Mouse (Mus musculus): Measurements from ENCODE around the gene Nub1. TPM values are rescaled to one million over a fixed set of nuclear protein-coding genes. Genes with fewer than 3 reads are reported as not detected.

Nub1 gene
- total RNA-seq, 2 experiments from 2014 or later, result 30.0 to 33.6 TPM

DNA sequence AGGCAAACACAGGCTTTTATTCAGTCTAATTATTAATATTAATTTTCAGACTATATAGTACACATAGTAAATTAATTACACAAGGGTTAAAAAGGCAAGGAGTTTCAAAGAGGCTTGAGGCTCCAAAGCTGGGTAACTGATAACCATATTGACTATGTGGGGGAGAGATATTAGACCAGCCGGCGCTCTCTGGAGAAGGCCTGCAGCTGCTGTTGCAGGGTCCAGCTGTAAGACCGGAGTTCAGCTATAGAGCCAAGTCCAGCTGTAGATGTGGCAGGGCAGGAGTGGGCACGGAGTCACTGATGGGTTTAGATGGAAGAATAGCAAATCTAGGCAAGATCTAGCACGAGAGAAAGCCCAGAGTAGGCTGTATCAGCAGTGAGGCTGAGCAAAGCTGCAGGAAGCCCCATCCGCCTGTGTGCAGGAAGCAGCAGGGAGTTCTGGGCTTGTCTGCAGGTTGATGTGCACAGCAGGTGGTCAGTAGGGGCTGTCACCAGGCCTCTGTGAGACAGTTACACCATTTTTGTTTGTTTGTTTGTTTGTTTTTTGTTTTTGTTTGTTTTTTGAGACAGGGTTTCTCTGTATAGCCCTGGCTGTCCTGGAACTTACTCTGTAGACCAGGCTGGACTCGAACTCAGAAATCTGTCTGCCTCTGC, 48.6 kb downstream of the Nub1 start:
- DNase-seq (ENCODE audit: low spot score), result no peak
- intact Hi-C loops (cut with DNase I), result no loop called here

DNA sequence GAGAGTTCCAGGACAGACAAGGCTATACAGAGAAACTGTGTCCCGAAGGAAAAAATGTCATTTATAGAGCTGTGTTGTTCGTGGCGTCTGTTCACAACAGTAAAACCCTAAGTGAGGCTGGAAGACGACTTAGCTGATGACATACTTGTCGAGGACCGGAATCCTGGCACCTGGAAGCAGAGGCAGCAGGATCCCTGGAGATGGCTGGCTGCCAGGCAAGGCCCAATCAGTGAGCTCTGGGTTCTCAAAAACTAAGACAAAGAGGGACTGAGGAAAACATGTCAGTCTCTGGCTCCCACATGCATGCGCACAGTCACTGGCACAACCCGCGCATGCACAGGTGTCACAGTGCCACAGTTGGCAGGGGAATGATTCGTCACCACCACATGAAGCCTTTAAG, 52.3 kb downstream of the Nub1 start:
- intact Hi-C loops (cut with DNase I), result no loop called here
- no peak for DNase-seq (ENCODE audit: low spot score)

DNA sequence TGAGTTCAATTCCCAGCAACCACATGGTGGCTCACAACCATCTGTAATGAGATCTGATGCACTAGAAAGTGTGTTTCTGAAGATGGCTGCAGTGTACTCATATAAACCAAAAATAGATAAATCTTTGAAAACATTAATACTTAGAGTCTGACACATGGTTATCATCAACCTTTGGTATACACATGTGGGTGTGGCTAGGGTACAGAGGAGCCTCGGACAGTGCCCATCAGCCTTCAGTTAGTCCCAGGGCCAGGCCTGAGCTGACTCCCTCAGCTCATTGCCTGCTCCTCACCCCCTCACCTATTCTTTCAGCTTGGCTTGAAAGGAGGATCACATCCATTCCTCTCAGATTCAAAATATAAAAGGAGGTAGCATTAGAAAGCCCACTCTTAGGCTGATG, 53.2 kb downstream of the Nub1 start:
- intact Hi-C loops (cut with DNase I), result no loop called here
- DNase-seq (ENCODE audit: low spot score), result no peak

DNA sequence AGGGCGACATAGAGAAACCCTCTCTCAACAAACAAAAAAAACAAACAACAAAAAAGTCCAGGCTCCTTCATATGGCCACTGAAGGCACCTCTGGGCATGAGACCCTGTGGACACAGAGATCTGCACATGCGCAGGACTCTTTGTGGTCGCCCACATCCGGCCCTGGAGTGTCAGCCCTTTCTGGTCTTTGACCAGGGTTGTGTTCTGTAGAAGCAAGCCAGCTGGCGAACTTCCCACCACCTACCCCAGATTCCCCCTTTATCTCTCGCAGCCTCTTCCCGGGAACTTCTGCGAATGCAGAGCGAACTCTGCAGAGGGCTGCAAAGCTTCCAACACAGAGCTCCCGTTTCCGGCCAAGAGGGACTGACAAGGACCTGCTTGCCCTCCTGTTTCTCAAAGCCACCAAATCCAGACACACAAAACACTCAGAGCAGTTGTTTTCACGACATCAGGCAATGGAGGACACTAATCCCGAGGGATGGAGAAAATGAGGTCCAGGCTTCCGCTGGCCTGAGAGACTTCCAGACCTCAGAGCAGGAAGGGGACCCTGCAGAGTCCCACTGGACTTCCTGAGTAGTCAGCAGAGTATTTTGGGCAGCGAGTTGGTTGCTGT, 53.9 kb downstream of the Nub1 start:
- DNase-seq (ENCODE audit: low spot score), result peak; percentile 71
- intact Hi-C loops (cut with DNase I), result no loop called here

DNA sequence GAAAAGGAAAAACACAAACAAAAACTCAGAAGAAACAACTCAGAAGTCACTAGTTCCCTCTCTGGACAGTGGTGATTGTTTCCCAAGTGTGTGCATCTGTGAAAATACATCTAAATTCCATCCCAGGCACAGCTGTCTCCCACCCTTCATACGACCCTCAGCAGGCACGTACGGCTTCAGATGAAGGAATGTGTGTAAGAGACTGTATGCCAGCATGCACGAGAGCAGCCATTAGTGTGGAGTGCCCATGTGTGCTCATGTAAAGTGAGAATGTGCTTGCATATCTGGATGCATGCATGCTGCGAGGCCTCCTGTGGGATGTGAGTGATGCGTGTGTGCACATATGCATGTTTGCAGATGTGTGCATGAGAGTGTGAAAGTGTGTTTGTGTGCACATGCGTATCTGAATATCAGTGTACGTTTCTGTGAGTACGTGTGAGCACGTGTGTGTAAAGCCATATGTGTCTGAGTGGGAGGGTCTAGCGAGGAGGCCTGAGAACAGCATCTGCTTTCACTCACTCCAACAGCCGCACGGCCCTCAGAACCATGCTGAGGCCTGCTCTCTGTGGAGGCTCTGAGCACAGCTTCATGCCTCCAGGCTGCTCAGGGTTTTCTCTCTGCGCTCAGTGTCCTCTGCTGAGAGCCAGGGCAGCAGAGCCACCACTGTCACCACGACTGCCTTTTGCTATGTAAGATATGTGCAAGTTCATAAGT, 56.0 kb downstream of the Nub1 start:
- DNase-seq (ENCODE audit: low spot score), result no peak
- intact Hi-C loops (cut with DNase I), result no loop called here

DNA sequence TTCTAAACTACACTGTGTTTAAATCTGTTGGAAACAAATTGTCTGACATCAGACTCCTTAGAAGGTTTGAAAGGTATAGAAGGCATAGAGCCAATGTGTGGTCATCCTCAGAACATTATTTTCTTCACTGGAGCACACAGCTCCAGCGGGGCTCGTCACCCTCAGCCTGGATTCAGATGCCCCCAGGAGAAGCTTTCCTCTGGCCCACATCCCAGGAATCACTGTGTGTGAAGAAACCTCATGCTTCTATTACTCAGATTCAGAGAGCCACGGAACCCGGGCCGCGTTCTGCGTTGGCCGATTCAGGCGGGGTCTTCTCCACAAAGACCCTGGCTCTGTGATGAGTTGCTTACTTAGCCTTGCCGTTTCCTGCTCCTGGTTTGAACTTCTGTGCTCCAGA, 58.6 kb downstream of the Nub1 start:
- intact Hi-C loops (cut with DNase I), result no loop called here
- no peak for DNase-seq (ENCODE audit: low spot score)

DNA sequence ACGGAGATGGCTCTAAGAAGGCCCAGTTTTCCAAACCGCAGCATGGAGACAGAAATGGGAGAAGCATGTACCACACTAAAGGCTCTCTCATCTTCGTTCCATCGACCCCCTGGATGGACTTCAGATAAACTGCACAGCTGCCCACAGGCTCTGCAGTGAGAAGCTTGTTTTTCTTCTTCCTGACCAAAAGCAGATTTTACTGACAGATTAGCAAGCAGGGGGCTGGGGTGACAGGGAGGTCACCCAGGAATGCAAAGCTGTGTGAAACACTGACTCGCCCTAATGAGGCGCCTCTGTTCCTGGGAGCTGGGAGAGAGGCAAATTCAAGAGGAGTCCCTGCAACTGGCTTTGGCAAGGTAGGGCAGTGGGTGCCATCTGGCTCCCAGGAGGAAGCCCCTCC, 62.2 kb downstream of the Nub1 start:
- intact Hi-C loops (cut with DNase I), result no loop called here
- no peak for DNase-seq (ENCODE audit: low spot score)

DNA sequence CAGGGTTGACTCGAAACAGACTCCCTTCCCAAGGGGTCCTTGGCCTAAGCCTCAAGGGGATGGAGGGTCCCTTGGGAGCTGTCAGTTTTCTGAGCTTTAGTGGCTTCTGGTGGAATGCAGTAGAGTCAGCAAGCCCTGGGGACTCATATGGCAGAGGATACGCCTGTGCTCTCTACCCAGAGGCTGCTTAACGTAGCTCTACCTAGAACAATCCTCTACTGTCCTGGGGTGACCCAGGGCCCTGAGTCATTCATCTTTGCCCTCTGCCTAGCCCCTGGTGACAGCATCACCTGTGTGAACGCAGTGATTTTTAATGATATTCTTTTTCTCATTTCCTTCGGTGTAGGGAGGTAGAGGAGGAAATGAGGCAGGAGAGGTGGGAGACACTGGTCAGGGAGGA, 64.4 kb downstream of the Nub1 start:
- DNase-seq (ENCODE audit: low spot score), result no peak
- intact Hi-C loops (cut with DNase I), result loop anchor here (2.0 kb wide), 3 partner anchors 31 to 75 kb away; partner anchors contain the start of gene Nub1

DNA sequence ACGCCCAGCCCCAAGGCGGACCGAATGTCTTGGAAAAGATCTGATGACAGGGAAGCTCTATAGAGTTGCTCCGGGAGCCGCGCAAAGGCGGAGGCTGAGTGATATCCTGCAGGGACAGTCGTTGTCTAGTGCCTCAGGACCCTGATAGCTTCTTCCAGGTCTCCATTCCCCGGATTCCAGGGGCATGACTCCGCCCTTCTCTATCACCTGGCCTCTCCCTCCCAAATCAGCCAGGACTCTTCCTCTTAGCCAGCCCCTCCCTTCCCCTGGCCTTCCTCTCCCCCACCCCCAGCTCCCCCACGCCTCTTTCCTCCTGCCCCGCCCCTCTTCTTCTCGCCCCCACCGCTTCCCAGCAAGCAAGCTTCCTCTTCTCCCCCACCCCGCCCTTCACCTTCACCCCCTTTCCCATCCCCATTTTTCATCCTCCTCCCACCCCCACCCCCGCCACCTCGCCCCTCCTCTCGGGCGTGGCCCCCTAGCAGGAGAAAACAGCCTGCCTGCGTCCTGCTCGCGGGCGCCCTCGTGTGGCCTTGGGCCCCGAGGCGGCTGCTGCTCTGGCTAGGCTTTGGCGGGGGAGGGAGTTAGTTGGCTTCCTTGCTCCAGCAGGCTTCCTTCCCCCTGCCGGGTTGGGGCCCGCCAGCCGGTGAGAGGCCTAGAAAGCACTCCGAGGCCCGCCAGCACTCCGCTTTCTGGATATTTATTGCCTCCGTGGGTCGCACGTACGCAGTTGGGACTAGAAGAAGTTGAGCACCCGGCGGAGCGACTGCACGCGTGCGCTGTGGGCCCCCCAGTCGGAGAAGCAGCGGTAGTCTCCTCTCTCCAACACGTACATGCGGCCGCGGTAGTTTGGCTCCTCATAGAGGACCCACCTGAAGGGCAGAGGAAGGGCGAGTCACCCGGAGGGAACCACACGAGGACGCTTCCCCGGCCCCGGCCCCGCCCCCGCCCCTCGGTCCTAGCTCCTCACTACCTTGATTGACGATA, 65.3 kb downstream of the Nub1 start:
- intact Hi-C loops (cut with DNase I), result loop anchor here (2.0 kb wide), 3 partner anchors 30 to 76 kb away; partner anchors contain the start of gene Nub1
- DNase-seq (ENCODE audit: low spot score), result peak; percentile 82

DNA sequence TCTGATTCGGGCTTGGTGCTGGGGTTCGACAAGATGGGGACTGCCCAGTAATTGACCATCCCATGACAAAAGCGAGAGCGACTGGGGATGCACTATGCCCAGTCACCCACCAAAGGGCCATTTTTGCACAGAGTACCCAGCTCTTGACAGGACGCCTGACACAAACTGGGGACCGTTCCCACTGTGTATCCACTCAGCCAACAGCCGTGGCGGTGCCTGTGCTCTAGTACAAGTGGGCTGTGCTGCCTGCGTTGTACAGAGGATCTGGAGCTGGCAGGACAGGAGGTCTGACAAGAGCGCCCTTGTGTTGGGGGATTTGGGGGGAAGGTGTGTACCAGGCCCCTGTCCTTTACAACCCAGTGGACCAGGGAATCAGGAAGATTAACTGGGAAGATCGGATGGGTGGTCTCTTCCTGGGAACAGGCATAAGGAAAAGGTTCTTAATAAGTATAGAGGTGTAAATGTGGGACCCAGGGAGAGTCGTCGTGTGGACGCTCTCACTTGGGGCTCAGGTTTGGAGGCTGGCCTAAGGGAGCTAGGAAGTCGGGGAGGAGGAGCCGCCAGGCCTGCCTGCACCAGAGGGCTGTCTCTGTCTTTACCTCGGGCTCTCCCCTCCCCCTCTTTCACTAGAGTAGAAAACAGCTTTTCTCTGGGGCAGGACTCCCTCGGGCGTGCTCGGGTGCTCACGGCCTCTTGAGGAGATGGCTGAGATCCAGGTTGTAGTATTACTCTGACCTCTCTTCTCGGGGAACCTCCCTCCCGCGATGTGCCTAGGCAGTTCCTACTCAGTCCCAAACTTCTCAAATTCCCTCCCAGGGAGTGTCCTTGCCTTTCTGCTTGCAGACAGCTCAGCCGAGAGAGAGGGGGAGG, 66.2 kb downstream of the Nub1 start:
- peak; percentile 37 for DNase-seq (ENCODE audit: low spot score)
- intact Hi-C loops (cut with DNase I), result loop anchor here (2.0 kb wide), 3 partner anchors 29 to 77 kb away; partner anchors contain the start of gene Nub1

DNA sequence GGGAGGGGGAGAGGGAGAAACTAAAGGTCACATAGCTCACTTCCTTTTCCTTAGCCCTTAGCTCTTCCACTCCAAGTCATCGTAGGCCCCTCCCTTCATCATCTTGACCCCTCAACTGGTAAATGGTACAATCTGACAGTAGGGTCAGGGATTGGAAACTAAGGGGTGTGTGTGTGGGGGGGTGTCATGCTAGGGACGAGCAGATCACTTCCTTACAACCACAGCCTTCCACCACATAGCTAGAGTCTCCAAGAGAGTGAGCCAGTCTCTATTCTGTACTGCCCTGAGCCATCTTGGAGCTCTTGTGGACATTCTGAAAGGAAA, 66.8 kb downstream of the Nub1 start:
- intact Hi-C loops (cut with DNase I), result no loop called here
- no peak for DNase-seq (ENCODE audit: low spot score)

DNA sequence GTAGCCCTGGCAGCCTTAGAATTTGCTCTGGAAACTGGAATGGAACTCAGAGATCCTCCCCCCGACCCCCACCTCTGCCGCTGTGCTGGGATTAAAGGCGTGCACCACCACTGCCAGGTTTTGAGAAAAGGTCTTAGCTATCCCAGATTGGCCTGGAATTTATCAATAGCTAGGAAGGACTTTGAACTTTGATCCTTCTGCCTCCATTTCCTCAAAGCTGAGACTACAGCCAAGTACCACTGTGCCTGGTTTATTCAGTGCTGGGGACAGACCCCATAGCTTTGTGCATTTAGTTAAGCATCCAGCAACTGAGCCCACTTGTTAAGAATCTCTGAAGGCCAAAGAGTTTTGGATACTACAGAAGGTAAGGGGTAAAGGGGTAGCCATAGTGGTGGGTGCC, 71.6 kb downstream of the Nub1 start:
- DNase-seq (ENCODE audit: low spot score), result no peak
- intact Hi-C loops (cut with DNase I), result no loop called here

DNA sequence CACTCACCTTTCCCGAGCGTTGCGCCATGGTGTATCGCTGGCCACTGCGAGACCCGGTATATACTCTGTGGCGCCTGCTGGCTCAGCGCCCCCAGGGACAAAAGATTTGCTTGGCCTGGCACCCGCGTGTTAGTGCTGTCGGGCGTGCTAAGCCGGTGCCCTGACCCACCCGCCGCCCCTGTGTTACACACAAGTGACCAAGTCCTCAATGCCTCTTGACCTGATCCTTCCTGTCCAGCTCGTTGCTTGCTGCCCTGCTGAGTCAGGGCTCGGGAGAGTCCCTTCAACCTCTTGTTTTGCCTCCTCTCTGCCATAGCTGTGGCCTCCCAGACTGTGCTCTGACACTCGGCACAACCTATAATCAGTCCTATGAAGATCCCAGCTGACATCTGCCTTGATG, 72.5 kb downstream of the Nub1 start, which contains the start of gene Crygn:
Crygn (minus strand) TSS at position 193 of the 400 bp plus-strand sequence.
- no peak for DNase-seq (ENCODE audit: low spot score)
- intact Hi-C loops (cut with DNase I), result no loop called here

Other genes with a start within 250 kb of the Nub1 start
- gene Fastk, start 240.2 kb upstream of the Nub1 start, total RNA-seq (2021), result 100 to 1,000 TPM; 275 to 314 TPM
- gene Tmub1, start 237.7 kb upstream of the Nub1 start, total RNA-seq (2021), result 10 to 100 TPM in 1 of 2 experiments, 1 to 10 TPM in 1; 9.1 to 12.0 TPM
- gene Agap3, start 233.4 kb upstream of the Nub1 start, total RNA-seq (2021), result 10 to 100 TPM; 80.4 to 80.7 TPM
- gene Gbx1, start 158.3 kb upstream of the Nub1 start, total RNA-seq (2021), result not detected
- gene Asb10, start 144.6 kb upstream of the Nub1 start, total RNA-seq (2021), result 10 to 100 TPM; 85.1 to 85.9 TPM
- not detected for gene 4931409K22Rik, start 128.7 kb upstream of the Nub1 start, total RNA-seq (2021)
- 10 to 100 TPM; 48.0 to 53.2 TPM for gene Abcf2, start 108.1 kb upstream of the Nub1 start, total RNA-seq (2021)
- gene Chpf2, start 98.8 kb upstream of the Nub1 start, total RNA-seq (2021), result 1 to 10 TPM; 7.8 to 9.7 TPM
- gene Smarcd3, start 61.1 kb upstream of the Nub1 start, total RNA-seq (2021), result 10 to 100 TPM; 69.0 to 69.3 TPM
- gene Wdr86, start 45.2 kb downstream of the Nub1 start, total RNA-seq (2021), result under 1 TPM; 0.44 to 0.59 TPM
- gene Crygn, start 72.5 kb downstream of the Nub1 start, total RNA-seq (2021), result not detected
- 10 to 100 TPM; 75.5 to 82.9 TPM for gene Rheb, start 157.1 kb downstream of the Nub1 start, total RNA-seq (2021)

Measured in heart, postnatal 25 days (tissue).